24 mouse cellular contexts compared by ENCODE assay signal in the genomic region with DNA sequence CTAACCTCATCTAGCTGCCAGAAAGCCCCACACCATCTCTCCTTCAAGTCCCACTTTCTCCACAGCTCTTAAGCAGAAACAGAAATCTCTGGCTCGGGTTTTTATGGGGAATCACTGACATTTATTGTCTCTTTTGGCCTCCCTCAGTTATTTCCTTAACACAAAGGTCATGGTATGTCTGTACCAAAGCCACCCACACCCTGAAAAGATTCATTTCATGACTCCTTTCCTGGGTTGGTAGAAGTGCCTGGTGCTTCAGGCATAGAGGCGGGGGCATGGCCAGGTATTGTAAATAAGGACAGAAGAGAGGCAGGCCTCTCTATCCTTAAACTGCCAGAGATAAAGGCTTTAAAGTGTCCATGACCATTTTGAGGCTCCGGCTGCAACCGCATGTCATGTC. TPM values are rescaled to one million over a fixed set of nuclear protein-coding genes. Genes with fewer than 3 reads are reported as not detected.
"Had no signal": no experiment of that assay in that cellular context is flagged by ENCODE, and none has a peak within 500 bp of the region (broad histone marks: within the 10 kb centered on the region; RNA-seq: fewer than 3 reads in every experiment).

No protein-coding gene starts in this region.

- DNase-seq: liver, embryonic 13.5 days; liver, postnatal 0 days; retina, postnatal 1 day; right cerebral cortex, adult 18-20 months; right cerebral cortex, postnatal 25 days; right cerebral cortex, postnatal 4 days; spleen, adult 18-20 months; thymus, adult 18-20 months; thymus, postnatal 14 days; thymus, postnatal 36 days had no signal

- H3K27ac ChIP-seq: liver, embryonic 13.5 days; liver, embryonic 15.5 days; macrophage; midbrain, embryonic 13.5 days; neural tube, embryonic 13.5 days; neural tube, embryonic 15.5 days had no signal

- H3K4me2 ChIP-seq: liver, embryonic 13.5 days; liver, embryonic 15.5 days; lung, embryonic 14.5 days; midbrain, embryonic 11.5 days; midbrain, embryonic 13.5 days; neural tube, embryonic 13.5 days; neural tube, embryonic 15.5 days had no signal

- H3K9ac ChIP-seq: liver, embryonic 13.5 days; liver, embryonic 15.5 days; liver, postnatal 0 days; lung, embryonic 14.5 days; midbrain, embryonic 13.5 days; neural tube, embryonic 13.5 days; neural tube, embryonic 15.5 days had no signal

- H3K4me3 ChIP-seq: liver, embryonic 13.5 days; liver, embryonic 15.5 days; megakaryocyte, embryonic 14.5 days; midbrain, embryonic 13.5 days; myocyte; neural tube, embryonic 13.5 days; neural tube, embryonic 15.5 days had no signal

- H3K27me3 ChIP-seq: liver, embryonic 13.5 days; liver, embryonic 15.5 days; midbrain, embryonic 13.5 days; neural tube, embryonic 13.5 days; neural tube, embryonic 15.5 days had no signal

- ATAC-seq: liver, postnatal 0 days; midbrain, embryonic 13.5 days; midbrain, embryonic 16.5 days had no signal

- H3K9me3 ChIP-seq: liver, embryonic 13.5 days; liver, embryonic 15.5 days; megakaryocyte, embryonic 14.5 days; midbrain, embryonic 13.5 days; neural tube, embryonic 13.5 days; neural tube, embryonic 15.5 days had no signal

- H3K4me1 ChIP-seq: liver, embryonic 13.5 days; liver, embryonic 15.5 days; midbrain, embryonic 13.5 days; neural tube, embryonic 13.5 days; neural tube, embryonic 15.5 days had no signal

RNA-seq across cellular contexts. Expression of a gene that starts 0.5 kb away (rescaled TPM):
- total RNA-seq: megakaryocyte progenitor cell, adult 5-6 weeks had no signal
- polyA plus RNA-seq: liver, embryonic 13.5 days; liver, embryonic 15.5 days; liver, postnatal 0 days; macrophage; midbrain, embryonic 11.5 days; midbrain, embryonic 13.5 days; midbrain, embryonic 16.5 days; neural tube, embryonic 11.5 days; neural tube, embryonic 13.5 days; stomach, embryonic 14.5 days had no signal

RNA-seq across cellular contexts. Expression of a gene that starts 25.5 kb away (rescaled TPM):
- total RNA-seq: megakaryocyte progenitor cell, adult 5-6 weeks had no signal
- polyA plus RNA-seq: liver, embryonic 13.5 days; liver, embryonic 15.5 days; liver, postnatal 0 days; lung, embryonic 14.5 days; macrophage; midbrain, embryonic 13.5 days; myocyte; neural tube, embryonic 11.5 days; small intestine, adult 2 months; stomach, embryonic 14.5 days had no signal
